Mouse (Mus musculus) stomach, embryonic 14.5 days (tissue): ENCODE results near the gene Scaper. TPM values are rescaled to one million over a fixed set of nuclear protein-coding genes. Genes with fewer than 3 reads are reported as not detected.
A peak's percentile ranks its signal among the peaks of the same experiment; 100 is the strongest.

Experiments used
- ATAC-seq: fragments of 200-750 bp; cut with Nextera tagmentation; 2 replicates; pipeline ENCODE4 v1.8.0; 2017; ENCODE audit warnings: low read depth, moderate TSS enrichment; ENCODE audit not compliant: insufficient number of reproducible peaks, insufficient read depth, low FRiP score
- H3K27ac ChIP-seq: fragments of 300-500 bp; sonication (generic); 2 replicates; pipeline ENCODE4 v1.5.1; 2014; ENCODE audit warnings: mild to moderate bottlenecking, low read length, moderate library complexity, mixed read lengths
- H3K27me3 ChIP-seq: fragments of 300-500 bp; sonication (generic); 2 replicates; pipeline ENCODE4 v1.6.1; 2014; ENCODE audit warnings: low read length, control low read depth, mixed read lengths; ENCODE audit not compliant: control insufficient read depth, insufficient read depth
- H3K36me3 ChIP-seq: fragments of 300-500 bp; sonication (generic); 2 replicates; pipeline ENCODE4 v1.6.1; 2014; ENCODE audit warnings: mild to moderate bottlenecking, control low read depth, low read length, moderate library complexity, mixed read lengths; ENCODE audit not compliant: control insufficient read depth, insufficient read depth
- H3K4me1 ChIP-seq: fragments of 300-500 bp; sonication (generic); 2 replicates; pipeline ENCODE4 v1.6.1; 2014; ENCODE audit warnings: low read length, control low read depth, mixed read lengths; ENCODE audit not compliant: control insufficient read depth, insufficient read depth
- H3K4me2 ChIP-seq: fragments of 300-500 bp; sonication (generic); replicated peaks from 2 replicates; pipeline ENCODE4 v1.6.1; 2014; ENCODE audit warnings: low read depth, low read length, control low read depth
- H3K4me3 ChIP-seq: fragments of 300-500 bp; sonication (generic); 2 replicates; pipeline ENCODE4 v1.5.1; 2014; ENCODE audit warnings: low read depth, low read length, control low read depth
- H3K9ac ChIP-seq: fragments of 300-500 bp; sonication (generic); replicated peaks from 2 replicates; pipeline ENCODE4 v1.6.1; 2014; ENCODE audit warnings: low read depth, mild to moderate bottlenecking, control low read depth, low read length, moderate library complexity, mixed read lengths
- H3K9me3 ChIP-seq: fragments of 300-500 bp; sonication (generic); 2 replicates; pipeline ENCODE4 v1.6.1; 2016; ENCODE audit warnings: low read depth, low read length, control low read depth; ENCODE audit not compliant: control insufficient read depth
- WGBS: fragments of 180-500 bp; shearing (Covaris S2); extraction: QIAGEN DNeasy Blood & Tissue Kit; methylation state at CpG from one replicate; pipeline ENCODE4 v1.1.7; 2014; 5-methylcytosine and 5-hydroxymethylcytosine counted together
- polyA plus RNA-seq: library from polyadenylated mRNA; unstranded; fragments of >200 nt; fragmentation: Nextera tagmentation; extraction: Ambion mirVana; gene quantifications from 2 replicates; pipeline ENCODE4 v1.2.1, GENCODE M21; 2014

Scaper gene
- polyA plus RNA-seq, 1 experiment from 2014 or later = 12.1 TPM

GRCm38 (mm10) chr9:55581414-55581813, 356.5 kb downstream of the Scaper start:
- Histone ChIP-seq H3K4me2 (no peak overlapping the region), H3K27ac (no peak overlapping the region), H3K9ac (no peak overlapping the region), H3K4me1 (peaks cover 19% of the 10 kb centered on the region), H3K4me3 (no peak overlapping the region), H3K27me3 (no peaks in the 10 kb centered on the region), H3K9me3 (no peaks in the 10 kb centered on the region), H3K36me3 (no peaks in the 10 kb centered on the region)
- ATAC-seq = no peak
- 12% methylated on average over 3 of the region's 3 CpGs for WGBS

- H3K4me3 ChIP-seq = no peak overlapping the region
- WGBS = 72% methylated on average over 1 of the region's 1 CpGs
- no peak overlapping the region for H3K27ac ChIP-seq
- no peaks in the 10 kb centered on the region for H3K27me3 ChIP-seq
- no peak overlapping the region for H3K4me2 ChIP-seq
- no peaks in the 10 kb centered on the region for H3K9me3 ChIP-seq
- ATAC-seq = no peak
- no peak overlapping the region for H3K9ac ChIP-seq
- H3K4me1 ChIP-seq = peaks cover 11% of the 10 kb centered on the region
- H3K36me3 ChIP-seq = no peaks in the 10 kb centered on the region
Observed at GRCm38 (mm10) chr9:55576571-55576970, 361.3 kb downstream of the Scaper start.

GRCm38 (mm10) chr9:55571071-55571470, 366.8 kb downstream of the Scaper start:
- 0 out of 2 replicates have a peak overlapping the region, but pooled peaks have one; percentile 10 for H3K27ac ChIP-seq
- no peak overlapping the region for H3K9ac ChIP-seq
- H3K27me3 ChIP-seq = no peaks in the 10 kb centered on the region
- H3K4me3 ChIP-seq = no peak overlapping the region
- H3K36me3 ChIP-seq = no peaks in the 10 kb centered on the region
- no peak overlapping the region for H3K4me2 ChIP-seq
- ATAC-seq = no peak
- no peaks in the 10 kb centered on the region for H3K9me3 ChIP-seq
- H3K4me1 ChIP-seq = no peaks in the 10 kb centered on the region
- WGBS = 36% methylated on average over 1 of the region's 1 CpGs

GRCm38 (mm10) chr9:55568466-55569159, 369.3 kb downstream of the Scaper start:
- 57% methylated on average over 5 of the region's 5 CpGs for WGBS

GRCm38 (mm10) chr9:55560960-55561359, 377.0 kb downstream of the Scaper start:
- H3K4me2 ChIP-seq = no peak overlapping the region
- no peaks in the 10 kb centered on the region for H3K4me1 ChIP-seq
- WGBS = 78% methylated on average over 1 of the region's 1 CpGs
- H3K4me3 ChIP-seq = no peak overlapping the region
- H3K36me3 ChIP-seq = no peaks in the 10 kb centered on the region
- H3K9me3 ChIP-seq = no peaks in the 10 kb centered on the region
- H3K27me3 ChIP-seq = no peaks in the 10 kb centered on the region
- H3K27ac ChIP-seq = no peak overlapping the region
- ATAC-seq = no peak
- no peak overlapping the region for H3K9ac ChIP-seq

More at GRCm38 (mm10) chr9:55568466-55569159, 369.3 kb downstream of the Scaper start:
- Histone ChIP-seq H3K4me1 (no peaks in the 10 kb centered on the region), H3K9me3 (no peaks in the 10 kb centered on the region), H3K4me3 (no peak overlapping the region), H3K27me3 (no peaks in the 10 kb centered on the region), H3K4me2 (no peak overlapping the region), H3K27ac (no peak overlapping the region), H3K36me3 (no peaks in the 10 kb centered on the region), H3K9ac (no peak overlapping the region)
- no peak for ATAC-seq

GRCm38 (mm10) chr9:55554986-55555385, 382.9 kb downstream of the Scaper start:
- H3K9me3 ChIP-seq = no peaks in the 10 kb centered on the region
- H3K36me3 ChIP-seq = no peaks in the 10 kb centered on the region
- H3K4me2 ChIP-seq = no peak overlapping the region
- 21% methylated on average over 1 of the region's 1 CpGs for WGBS
- no peak overlapping the region for H3K9ac ChIP-seq
- no peaks in the 10 kb centered on the region for H3K4me1 ChIP-seq
- no peaks in the 10 kb centered on the region for H3K27me3 ChIP-seq
- no peak overlapping the region for H3K4me3 ChIP-seq
- H3K27ac ChIP-seq = no peak overlapping the region
- ATAC-seq = no peak

GRCm38 (mm10) chr9:55549302-55549890, 388.5 kb downstream of the Scaper start:
- Histone ChIP-seq H3K36me3 (no peaks in the 10 kb centered on the region), H3K9me3 (no peaks in the 10 kb centered on the region), H3K4me3 (peak overlapping the region; percentile 5; the same call in 1 of the 2 replicates), H3K9ac (no peak overlapping the region), H3K4me2 (peak overlapping the region; percentile 31), H3K27me3 (peaks cover 13% of the 10 kb centered on the region; the same call in 1 of the 2 replicates), H3K4me1 (peaks cover 10% of the 10 kb centered on the region; the same call in 1 of the 2 replicates), H3K27ac (no peak overlapping the region)
- ATAC-seq = no peak
- WGBS = 10% methylated on average over 16 of the region's 16 CpGs

GRCm38 (mm10) chr9:55548871-55549270, 389.0 kb downstream of the Scaper start:
- no peaks in the 10 kb centered on the region for H3K36me3 ChIP-seq
- peak overlapping the region; percentile 31; the same call in 1 of the 2 replicates for H3K4me2 ChIP-seq
- H3K4me1 ChIP-seq = peaks cover 10% of the 10 kb centered on the region; the same call in 1 of the 2 replicates
- ATAC-seq = no peak
- H3K27me3 ChIP-seq = peaks cover 13% of the 10 kb centered on the region; the same call in 1 of the 2 replicates
- WGBS = 24% methylated on average over 3 of the region's 3 CpGs
- no peaks in the 10 kb centered on the region for H3K9me3 ChIP-seq
- no peak overlapping the region for H3K27ac ChIP-seq
- no peak overlapping the region for H3K9ac ChIP-seq
- H3K4me3 ChIP-seq = no peak overlapping the region
